Mouse (Mus musculus): Measurements from ENCODE around the gene Vcam1.

Gene Vcam1

GRCm38 (mm10) chr3:116113443-116114241, 15.8 kb downstream of the Vcam1 start:
- TF ChIP-seq GATA4 (IDR thresholded peaks at IDR 0.05; ENCODE audit: insufficient replicate concordance, low read length), result no peak

GRCm38 (mm10) chr3:116112816-116113405, 16.6 kb downstream of the Vcam1 start:
- TF ChIP-seq GATA4 (IDR thresholded peaks at IDR 0.05; ENCODE audit: insufficient replicate concordance, low read length), result no peak; the same call in 1 of the 2 replicates

DNA sequence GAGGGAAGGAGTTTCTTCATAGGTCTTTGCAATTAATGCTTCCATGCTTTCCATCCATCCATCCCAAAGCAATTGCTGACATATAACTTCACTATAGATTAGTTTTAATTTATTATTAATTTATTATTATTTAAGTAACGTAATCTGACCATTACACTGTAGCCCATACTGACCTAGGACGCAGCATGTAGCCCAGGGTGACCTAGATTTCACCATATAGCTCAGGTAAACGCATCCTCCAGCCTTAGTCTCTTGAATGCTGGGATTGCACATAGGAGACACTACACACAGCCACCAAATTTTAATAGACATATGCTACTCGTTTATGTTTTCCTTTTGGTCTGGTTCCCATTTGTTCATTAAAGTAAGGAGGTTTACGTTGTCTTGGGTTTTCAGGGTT, 23.8 kb downstream of the Vcam1 start:
- no peak for TF ChIP-seq GATA4 (IDR thresholded peaks at IDR 0.05; ENCODE audit: insufficient replicate concordance, low read length)

DNA sequence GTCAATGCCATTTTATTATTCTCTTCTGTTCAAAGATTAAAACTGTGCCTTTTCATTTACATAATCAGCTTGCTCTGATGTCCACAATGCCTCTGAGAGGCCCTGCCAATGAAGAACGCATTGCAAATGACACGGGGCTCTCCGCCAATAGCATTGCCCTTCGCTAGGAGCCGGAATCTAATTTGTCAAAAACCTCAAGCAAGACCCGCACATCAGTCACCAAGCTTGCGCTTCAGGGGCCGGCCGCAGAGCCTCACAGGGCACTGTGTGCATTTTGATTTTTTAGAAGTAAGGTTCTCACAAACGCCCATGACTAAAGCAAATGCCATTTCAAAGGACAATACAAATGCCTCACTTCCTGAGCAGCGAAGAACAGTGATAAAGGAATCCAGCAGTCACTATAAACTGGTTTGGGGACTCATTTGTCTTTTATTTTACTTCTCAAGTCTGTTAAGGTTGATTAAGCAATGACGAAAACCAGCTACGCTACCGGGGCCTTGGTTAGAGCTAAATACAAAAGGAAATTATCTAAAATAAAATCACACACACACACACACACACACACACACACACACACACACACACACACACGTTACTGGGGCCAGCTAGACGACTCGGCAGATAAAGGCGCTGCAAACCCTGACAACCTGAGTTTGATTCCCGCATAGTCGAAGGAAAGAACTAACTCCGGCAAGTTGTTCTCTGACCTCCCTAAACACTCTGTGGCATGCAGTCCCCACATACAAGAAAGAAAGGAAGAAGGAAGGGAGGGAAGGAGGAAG, 24.4 kb downstream of the Vcam1 start:
- TF ChIP-seq GATA4 (IDR thresholded peaks at IDR 0.05; ENCODE audit: insufficient replicate concordance, low read length), result no peak

GRCm38 (mm10) chr3:116104270-116104669, 25.2 kb downstream of the Vcam1 start:
- no peak for TF ChIP-seq GATA4 (IDR thresholded peaks at IDR 0.05; ENCODE audit: insufficient replicate concordance, low read length)

GRCm38 (mm10) chr3:116100850-116101249, 28.6 kb downstream of the Vcam1 start:
- no peak for TF ChIP-seq GATA4 (IDR thresholded peaks at IDR 0.05; ENCODE audit: insufficient replicate concordance, low read length)

DNA sequence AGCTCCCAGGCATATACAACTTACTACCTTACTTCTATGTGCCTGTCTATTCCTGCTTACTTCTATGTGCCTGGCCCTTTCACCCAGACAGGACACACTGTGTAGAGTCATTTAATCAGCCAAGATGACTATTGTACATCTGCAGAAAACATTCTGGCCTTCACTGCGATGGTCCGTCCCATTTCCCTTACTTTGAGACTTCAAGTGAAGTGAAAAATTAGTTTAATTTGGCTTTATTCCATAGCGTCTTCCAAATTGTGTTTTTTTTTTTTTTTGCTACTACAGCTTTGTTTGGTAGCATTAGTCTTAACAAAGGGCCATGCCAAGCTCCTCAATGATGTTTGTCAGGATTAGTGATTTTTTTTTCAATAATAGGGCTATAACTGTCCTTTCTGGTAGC, 33.6 kb downstream of the Vcam1 start:
- TF ChIP-seq GATA4 (IDR thresholded peaks at IDR 0.05; ENCODE audit: insufficient replicate concordance, low read length), result no peak

GRCm38 (mm10) chr3:116095312-116095711, 34.2 kb downstream of the Vcam1 start:
- TF ChIP-seq GATA4 (IDR thresholded peaks at IDR 0.05; ENCODE audit: insufficient replicate concordance, low read length), result no peak

- TF ChIP-seq GATA4 (IDR thresholded peaks at IDR 0.05; ENCODE audit: insufficient replicate concordance, low read length), result no peak
Observed at GRCm38 (mm10) chr3:116094886-116095285, 34.6 kb downstream of the Vcam1 start.

DNA sequence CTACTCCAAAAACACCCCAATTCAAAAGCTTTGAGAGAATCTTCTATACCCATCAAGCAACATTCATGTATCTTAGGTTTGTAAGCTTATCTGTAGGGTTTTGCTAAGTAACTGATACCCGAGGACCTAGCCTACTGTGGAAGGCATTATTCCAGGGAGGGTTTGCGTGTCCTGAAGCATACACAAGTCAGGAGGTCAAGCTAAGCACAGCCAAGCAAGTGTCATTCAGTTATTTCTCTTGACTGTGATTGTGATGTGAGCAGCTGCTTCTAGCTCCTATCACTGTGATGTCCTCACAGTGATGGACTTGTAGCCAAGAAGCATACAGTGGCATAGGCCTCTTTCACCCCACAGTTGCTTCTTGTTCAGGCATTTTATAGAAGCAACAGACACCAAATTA, 35.2 kb downstream of the Vcam1 start:
- no peak for TF ChIP-seq GATA4 (IDR thresholded peaks at IDR 0.05; ENCODE audit: insufficient replicate concordance, low read length)

DNA sequence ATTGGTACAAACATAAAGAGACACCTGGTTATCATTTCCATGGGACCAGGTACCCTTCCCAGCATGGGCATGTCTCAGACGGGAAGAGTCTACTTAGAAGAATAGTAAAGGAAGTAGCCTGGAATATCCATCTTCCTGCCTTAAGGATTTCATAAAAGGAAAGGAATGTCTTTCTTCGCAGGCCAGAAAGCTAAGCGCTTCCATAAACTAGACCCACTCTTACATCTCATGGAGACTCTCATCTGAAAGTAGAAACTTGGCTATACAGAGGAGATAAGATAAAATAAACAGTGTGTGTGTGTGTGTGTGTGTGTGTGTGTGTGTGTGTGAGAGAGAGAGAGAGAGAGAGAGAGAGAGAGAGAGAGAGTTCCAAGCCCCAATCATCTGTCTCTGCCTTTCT, 36.9 kb downstream of the Vcam1 start:
- TF ChIP-seq GATA4 (IDR thresholded peaks at IDR 0.05; ENCODE audit: insufficient replicate concordance, low read length), result no peak

DNA sequence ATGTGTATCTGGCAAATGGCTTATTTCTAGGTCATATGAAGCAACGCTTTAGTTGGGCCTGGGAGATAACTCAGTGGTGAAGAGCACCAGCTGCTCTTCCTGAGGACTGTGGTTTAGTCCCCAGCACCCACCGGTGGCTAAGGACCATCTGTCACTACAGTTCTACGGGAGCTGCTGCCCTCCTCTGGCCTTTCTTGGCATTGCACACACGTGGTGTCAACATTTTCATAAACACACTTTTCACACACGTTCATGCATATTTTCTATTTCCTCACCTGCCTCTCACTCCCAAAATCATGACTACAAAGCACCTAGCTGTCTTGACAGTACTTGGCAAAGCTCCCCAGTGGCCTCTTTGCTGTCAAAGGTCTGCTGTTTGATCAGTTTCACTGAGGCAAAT, 37.8 kb downstream of the Vcam1 start:
- no peak for TF ChIP-seq GATA4 (IDR thresholded peaks at IDR 0.05; ENCODE audit: insufficient replicate concordance, low read length)

GRCm38 (mm10) chr3:116085962-116086361, 43.5 kb downstream of the Vcam1 start:
- TF ChIP-seq GATA4 (IDR thresholded peaks at IDR 0.05; ENCODE audit: insufficient replicate concordance, low read length), result no peak

GRCm38 (mm10) chr3:116080939-116081676, 48.4 kb downstream of the Vcam1 start:
- TF ChIP-seq GATA4 (IDR thresholded peaks at IDR 0.05; ENCODE audit: insufficient replicate concordance, low read length), result no peak

DNA sequence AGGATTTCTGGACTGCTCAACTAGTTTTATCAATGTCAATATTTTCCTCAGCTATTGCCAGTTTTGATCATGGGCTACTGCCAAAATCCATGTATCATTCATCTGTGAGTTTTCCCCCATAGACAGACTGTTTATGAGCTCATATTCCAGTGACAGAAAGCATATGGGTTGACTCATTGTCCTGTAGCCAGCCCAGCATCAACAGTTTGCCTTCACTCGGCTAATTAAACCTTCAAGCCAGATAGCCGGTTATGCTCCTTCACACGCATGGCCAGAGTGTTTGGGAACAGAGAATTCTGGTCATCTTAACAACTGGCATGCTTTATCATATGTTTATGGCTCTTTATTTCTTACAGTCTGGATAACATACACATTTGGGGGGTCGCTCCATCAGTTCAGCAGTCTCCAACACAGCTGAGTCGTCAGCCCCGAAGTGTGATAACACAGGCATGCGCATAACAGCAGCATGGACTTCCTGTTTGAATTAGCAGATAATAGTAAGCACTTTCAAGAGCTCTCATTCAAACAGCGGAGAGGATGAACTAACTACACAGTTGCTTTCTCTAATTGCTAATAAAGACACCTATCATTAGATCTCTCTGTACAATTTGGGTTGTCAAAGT, 49.2 kb downstream of the Vcam1 start:
- peak; percentile 27; the same call in 1 of the 2 replicates for TF ChIP-seq GATA4 (IDR thresholded peaks at IDR 0.05; ENCODE audit: insufficient replicate concordance, low read length)
